Mouse (Mus musculus) lung, postnatal 0 days (tissue): ENCODE measurements around the gene 1810043G02Rik. TPM values are rescaled to one million over a fixed set of nuclear protein-coding genes. Genes with fewer than 3 reads are reported as not detected.
"Not testable (repeated sequence)": the region's sequence is repeated elsewhere in the genome, so short reads cannot be mapped to it uniquely, and the experiment has no call there.

ENCODE experiments used
- ATAC-seq: fragments of 200-750 bp; cut with Nextera tagmentation; 2 replicates; pipeline ENCODE4 v1.8.0; 2017; ENCODE audit warnings: moderate library complexity
- DNase-seq: peaks from one replicate; pipeline ENCODE4 v3.0.0-alpha.2; 2016; ENCODE audit warnings: low spot score
- H3K27ac ChIP-seq: fragments of 300-500 bp; sonication (generic); 2 replicates; pipeline ENCODE4 v1.5.1; 2014; ENCODE audit warnings: antibody characterized with exemption, mild to moderate bottlenecking, low read length, mixed read lengths
- H3K27me3 ChIP-seq: fragments of 300-500 bp; sonication (generic); replicated peaks from 2 replicates; pipeline ENCODE4 v1.6.1; 2014; ENCODE audit warnings: low read length, mixed read lengths; ENCODE audit not compliant: insufficient read depth
- H3K36me3 ChIP-seq: fragments of 300-500 bp; sonication (generic); 2 replicates; pipeline ENCODE4 v1.6.1; 2014; ENCODE audit warnings: low read length, mixed read lengths; ENCODE audit not compliant: insufficient read depth
- H3K4me1 ChIP-seq: fragments of 300-500 bp; sonication (generic); 2 replicates; pipeline ENCODE4 v1.6.1; 2014; ENCODE audit warnings: antibody characterized with exemption, low read depth, low read length, mixed read lengths; ENCODE audit not compliant: insufficient read depth
- H3K4me2 ChIP-seq: fragments of 300-500 bp; sonication (generic); replicated peaks from 2 replicates; pipeline ENCODE4 v1.6.1; 2014; ENCODE audit warnings: low read depth, mild to moderate bottlenecking, low read length, moderate library complexity, mixed read lengths
- H3K4me3 ChIP-seq: fragments of 300-500 bp; sonication (generic); 2 replicates; pipeline ENCODE4 v1.5.1; 2014; ENCODE audit warnings: low read depth, low read length
- H3K9ac ChIP-seq: fragments of 300-500 bp; sonication (generic); replicated peaks from 2 replicates; pipeline ENCODE4 v1.6.1; 2014; ENCODE audit warnings: low read depth, mild to moderate bottlenecking
- H3K9me3 ChIP-seq: fragments of 300-500 bp; sonication (generic); 2 replicates; pipeline ENCODE4 v1.6.1; 2016; ENCODE audit warnings: low read length, mixed read lengths
- CTCF ChIP-seq: IDR thresholded peaks from 2 replicates; pipeline ENCODE4 v1.5.1; 2016; ENCODE audit warnings: antibody characterized with exemption, mild to moderate bottlenecking
- EP300 ChIP-seq: IDR thresholded peaks from 2 replicates; pipeline ENCODE4 v1.6.1; 2016; ENCODE audit warnings: antibody characterized with exemption, mild to moderate bottlenecking, control low read depth
- WGBS: fragments of 180-500 bp; shearing (Covaris S2); extraction: QIAGEN DNeasy Blood & Tissue Kit; methylation state at CpG from one replicate; pipeline ENCODE4 v1.1.7; 2014; 5-methylcytosine and 5-hydroxymethylcytosine counted together
- polyA plus RNA-seq: library from polyadenylated mRNA; unstranded; fragments of >200 nt; fragmentation: Nextera tagmentation; extraction: Ambion mirVana; gene quantifications from 2 replicates; pipeline ENCODE4 v1.2.1, GENCODE M21; 2015

Gene 1810043G02Rik
- polyA plus RNA-seq, 1 experiment from 2014 or later: 16.8 TPM

GRCm38 (mm10) chr10:78016366-78016765, 38.0 kb downstream of the 1810043G02Rik start:
- Histone ChIP-seq H3K27me3 (no peaks in the 10 kb centered on the region), H3K9ac (no peak overlapping the region), H3K36me3 (no peaks in the 10 kb centered on the region), H3K9me3 (no peaks in the 10 kb centered on the region), H3K27ac (no peak overlapping the region), H3K4me3 (no peak overlapping the region), H3K4me2 (no peak overlapping the region), H3K4me1 (no peaks in the 10 kb centered on the region)
- ATAC-seq (no peak), DNase-seq (no peak)
- 55% methylated on average over 5 of the region's 5 CpGs for WGBS
- no peak for TF ChIP-seq EP300
- no peak for TF ChIP-seq CTCF

- Histone ChIP-seq H3K4me1 (no peaks in the 10 kb centered on the region), H3K36me3 (no peaks in the 10 kb centered on the region), H3K9ac (no peak overlapping the region), H3K27ac (no peak overlapping the region), H3K4me3 (peak overlapping the region; percentile 15; the same call in 1 of the 2 replicates), H3K9me3 (no peaks in the 10 kb centered on the region), H3K4me2 (peak overlapping the region; percentile 47), H3K27me3 (no peaks in the 10 kb centered on the region)
- peak; percentile 80 for ATAC-seq
- TF ChIP-seq EP300 (no peak), CTCF (peak; percentile 96)
- WGBS: 12% methylated on average over 19 of the region's 19 CpGs
- peak; percentile 83 for DNase-seq
These were observed 40.5 kb downstream of the 1810043G02Rik start for GRCm38 (mm10) chr10:78018797-78019203.

GRCm38 (mm10) chr10:78019291-78019690, 41.0 kb downstream of the 1810043G02Rik start:
- 76% methylated on average over 3 of the region's 4 CpGs for WGBS
- H3K9me3 ChIP-seq: no peaks in the 10 kb centered on the region
- no peak overlapping the region for H3K9ac ChIP-seq
- H3K4me2 ChIP-seq: no peak overlapping the region
- ATAC-seq (no peak), DNase-seq (no peak)
- H3K36me3 ChIP-seq: no peaks in the 10 kb centered on the region
- H3K27me3 ChIP-seq: no peaks in the 10 kb centered on the region
- H3K4me3 ChIP-seq: no peak overlapping the region
- no peaks in the 10 kb centered on the region for H3K4me1 ChIP-seq
- no peak for TF ChIP-seq EP300
- no peak overlapping the region for H3K27ac ChIP-seq

GRCm38 (mm10) chr10:78019984-78020383, 41.7 kb downstream of the 1810043G02Rik start:
- not testable (repeated sequence) for H3K4me2 ChIP-seq, H3K4me3 ChIP-seq, H3K9me3 ChIP-seq, ATAC-seq, H3K27ac ChIP-seq, H3K27me3 ChIP-seq, DNase-seq, H3K4me1 ChIP-seq, H3K36me3 ChIP-seq, H3K9ac ChIP-seq
- 97% methylated on average over 6 of the region's 11 CpGs for WGBS

GRCm38 (mm10) chr10:78025453-78025852, 47.1 kb downstream of the 1810043G02Rik start:
- not testable (repeated sequence) for H3K36me3 ChIP-seq, H3K27me3 ChIP-seq, H3K4me2 ChIP-seq, H3K9ac ChIP-seq, H3K4me3 ChIP-seq, ATAC-seq, H3K27ac ChIP-seq, H3K4me1 ChIP-seq, H3K9me3 ChIP-seq
- DNase-seq: peak; percentile 35
- WGBS: 78% methylated on average over 6 of the region's 8 CpGs
- TF ChIP-seq CTCF: peak; percentile 59

GRCm38 (mm10) chr10:78028129-78028528, 49.8 kb downstream of the 1810043G02Rik start:
- Histone ChIP-seq H3K27me3 (no peaks in the 10 kb centered on the region), H3K36me3 (no peaks in the 10 kb centered on the region), H3K4me3 (no peak overlapping the region), H3K9ac (no peak overlapping the region), H3K9me3 (no peaks in the 10 kb centered on the region), H3K4me1 (no peaks in the 10 kb centered on the region), H3K4me2 (no peak overlapping the region), H3K27ac (no peak overlapping the region)
- 3% methylated on average over 5 of the region's 5 CpGs for WGBS
- TF ChIP-seq CTCF (peak; percentile 98), EP300 (no peak)
- ATAC-seq: peak; percentile 76
- DNase-seq: peak; percentile 91

- DNase-seq (no peak), ATAC-seq (no peak)
- Histone ChIP-seq H3K9ac (no peak overlapping the region), H3K4me2 (no peak overlapping the region), H3K4me1 (no peaks in the 10 kb centered on the region), H3K4me3 (no peak overlapping the region), H3K27ac (no peak overlapping the region), H3K27me3 (no peaks in the 10 kb centered on the region), H3K36me3 (no peaks in the 10 kb centered on the region), H3K9me3 (no peaks in the 10 kb centered on the region)
- TF ChIP-seq CTCF (no peak), EP300 (no peak)
- WGBS: 90% methylated on average over 1 of the region's 1 CpGs
These were observed 50.8 kb downstream of the 1810043G02Rik start for GRCm38 (mm10) chr10:78029080-78029479.
